26 mouse cellular contexts compared by ENCODE assay signal in genomic region chr10:123360492-123360891, GRCm38 (mm10).
DNase-seq lines count a peak whose midpoint lies in the region; ATAC-seq and TF ChIP-seq lines count a peak whose summit lies in the region.
"Had no signal": no experiment of that assay in that cellular context is flagged by ENCODE, and none has a peak within 500 bp of the region (broad histone marks: within the 10 kb centered on the region; RNA-seq: fewer than 3 reads in every experiment).

No protein-coding gene starts in this region.

- no peak overlapping the region for H3K27ac ChIP-seq in kidney, embryonic 15.5 days
- H3K27ac ChIP-seq in lung, postnatal 0 days (ENCODE audit: low read length): no peak overlapping the region
- H3K27ac ChIP-seq: embryonic facial prominence, embryonic 12.5 days; forebrain, embryonic 13.5 days; left cerebral cortex, adult 2 months; limb, embryonic 10.5 days; midbrain, embryonic 13.5 days; neural tube, embryonic 12.5 days had no signal

- H3K4me1 ChIP-seq in kidney, embryonic 15.5 days: no peaks in the 10 kb centered on the region
- no peaks in the 10 kb centered on the region for H3K4me1 ChIP-seq in lung, postnatal 0 days (ENCODE audit: insufficient read depth, low read depth, low read length)
- H3K4me1 ChIP-seq: embryonic facial prominence, embryonic 12.5 days; forebrain, embryonic 13.5 days; limb, embryonic 10.5 days; midbrain, embryonic 13.5 days; neural tube, embryonic 12.5 days had no signal

- no peak overlapping the region for H3K9ac ChIP-seq in kidney, embryonic 15.5 days
- H3K9ac ChIP-seq in lung, postnatal 0 days (replicated peaks; ENCODE audit: low read depth): no peak overlapping the region
- H3K9ac ChIP-seq: embryonic facial prominence, embryonic 12.5 days; forebrain, embryonic 13.5 days; liver, postnatal 0 days; midbrain, embryonic 13.5 days; neural tube, embryonic 12.5 days had no signal

- no peak for TF ChIP-seq CTCF in lung, postnatal 0 days (IDR thresholded peaks at IDR 0.05)

- H3K27me3 ChIP-seq in kidney, embryonic 15.5 days: no peaks in the 10 kb centered on the region
- no peaks in the 10 kb centered on the region for H3K27me3 ChIP-seq in lung, postnatal 0 days (replicated peaks; ENCODE audit: insufficient read depth, low read length)
- H3K27me3 ChIP-seq: CH12.LX; embryonic facial prominence, embryonic 12.5 days; forebrain, embryonic 13.5 days; midbrain, embryonic 13.5 days; neural tube, embryonic 12.5 days had no signal

- H3K36me3 ChIP-seq in kidney, embryonic 15.5 days: no peaks in the 10 kb centered on the region
- no peaks in the 10 kb centered on the region for H3K36me3 ChIP-seq in lung, postnatal 0 days (ENCODE audit: insufficient read depth, low read length)
- H3K36me3 ChIP-seq: embryonic facial prominence, embryonic 12.5 days; limb, embryonic 10.5 days; midbrain, embryonic 13.5 days; neural tube, embryonic 12.5 days had no signal

- peak; percentile 37; the same call in 1 of the 2 replicates for TF ChIP-seq EP300 in lung, postnatal 0 days (IDR thresholded peaks at IDR 0.05)

- 50% methylated on average over 14 of the region's 14 CpGs for WGBS in kidney, embryonic 15.5 days
- WGBS in lung, postnatal 0 days: 58% methylated on average over 14 of the region's 14 CpGs

- no peaks in the 10 kb centered on the region for H3K9me3 ChIP-seq in kidney, embryonic 15.5 days (replicated peaks)
- no peaks in the 10 kb centered on the region for H3K9me3 ChIP-seq in lung, postnatal 0 days (ENCODE audit: low read length)
- H3K9me3 ChIP-seq: embryonic facial prominence, embryonic 12.5 days; forebrain, embryonic 13.5 days; limb, embryonic 10.5 days; midbrain, embryonic 13.5 days; neural tube, embryonic 12.5 days had no signal

- peak; percentile 57; the same call in 1 of the 2 replicates for ATAC-seq in kidney, embryonic 15.5 days (replicated peaks; ENCODE audit: low FRiP score)
- no peak for ATAC-seq in lung, postnatal 0 days
- ATAC-seq in megakaryocyte, adult 5-6 weeks (ENCODE audit: poor library complexity, severe bottlenecking): peak; percentile 54
- ATAC-seq: forebrain, embryonic 13.5 days; hindbrain, embryonic 16.5 days; intestine, embryonic 16.5 days; liver, postnatal 0 days; midbrain, embryonic 13.5 days had no signal

- H3K4me2 ChIP-seq in kidney, embryonic 15.5 days: peak overlapping the region; percentile 20; the same call in 1 of the 2 replicates
- no peak overlapping the region for H3K4me2 ChIP-seq in lung, postnatal 0 days (replicated peaks; ENCODE audit: low read depth, low read length)
- H3K4me2 ChIP-seq: embryonic facial prominence, embryonic 12.5 days; forebrain, embryonic 13.5 days; midbrain, embryonic 13.5 days; neural tube, embryonic 12.5 days had no signal

- peak; percentile 51 for DNase-seq in heart, adult 11 months
- no peak for DNase-seq in heart, adult 8-10 months (ENCODE audit: low spot score)
- no peak for DNase-seq in kidney, postnatal 36 days
- DNase-seq in lung, postnatal 0 days (ENCODE audit: low spot score): peak; percentile 13
- no peak for DNase-seq in lung, postnatal 4 days
- DNase-seq in cerebellum, postnatal 4 days (ENCODE audit: low spot score in 2 of 2): no peak
- DNase-seq: adrenal gland, postnatal 36 days; cerebellum, adult 18-20 months; cerebellum, postnatal 36 days; gastrocnemius, postnatal 25 days; layer of hippocampus, adult 9-11 months; liver, postnatal 0 days; right cerebral cortex, postnatal 4 days; thymus, postnatal 14 days had no signal

- H3K4me3 ChIP-seq in kidney, embryonic 15.5 days (replicated peaks): no peak overlapping the region
- no peak overlapping the region for H3K4me3 ChIP-seq in lung, postnatal 0 days (ENCODE audit: low read depth, low read length)
- H3K4me3 ChIP-seq: embryonic facial prominence, embryonic 12.5 days; erythroblast, embryonic 14.5 days; forebrain, embryonic 13.5 days; left cerebral cortex, adult 2 months; limb, embryonic 10.5 days; midbrain, embryonic 13.5 days; neural tube, embryonic 12.5 days had no signal

Comparison
In these comparisons a context has a peak if more than half of its experiments do, and no peak if none do; other contexts are left out.
1. DNase-seq: peak in heart, adult 11 months (single experiment) and lung, postnatal 0 days (single experiment); none in heart, adult 8-10 months (single experiment), kidney, postnatal 36 days (0 of 2), lung, postnatal 4 days (0 of 2) and cerebellum, postnatal 4 days (0 of 2).